Mouse (Mus musculus): ENCODE measurements around the gene Hint2. TPM values are rescaled to one million over a fixed set of nuclear protein-coding genes. Genes with fewer than 3 reads are reported as not detected.

The Hint2 gene
- total and polyA plus RNA-seq, 3 experiments, result 6.4 to 27.9 (median 17.8) TPM

- no peak overlapping the region for H3K4me2 ChIP-seq (ENCODE audit: insufficient read depth, low read depth, poor library complexity, severe bottlenecking)
- TF ChIP-seq JUND (conservative IDR thresholded peaks at IDR 0.05; ENCODE audit: low read depth, low read length) (no peak), ETS1 (conservative IDR thresholded peaks at IDR 0.05; ENCODE audit: low read depth, low read length) (no peak), TCF12 (IDR thresholded peaks at IDR 0.05; ENCODE audit: low read depth, low read length) (no peak), MYC (IDR thresholded peaks at IDR 0.05; ENCODE audit: low read depth, low read length) (no peak), MXI1 (IDR thresholded peaks at IDR 0.05; ENCODE audit: low read depth, low read length) (no peak), ZNF384 (IDR thresholded peaks at IDR 0.05; ENCODE audit: low read depth, low read length) (no peak), KAT2A (IDR thresholded peaks at IDR 0.05; ENCODE audit: insufficient replicate concordance, low read length) (no peak), SMC3 (IDR thresholded peaks at IDR 0.05; ENCODE audit: low read depth, low read length) (no peak), MAZ (IDR thresholded peaks at IDR 0.05; ENCODE audit: low read depth, low read length) (no peak), TBP (conservative IDR thresholded peaks at IDR 0.05; ENCODE audit: low read depth, low read length) (no peak), EP300 (IDR thresholded peaks at IDR 0.05; ENCODE audit: low read length) (no peak), NRF1 (IDR thresholded peaks at IDR 0.05; ENCODE audit: low read depth, low read length) (no peak), POLR2AphosphoS2 (IDR thresholded peaks at IDR 0.05; ENCODE audit: low read depth, low read length) (no peak), ELF1 (IDR thresholded peaks at IDR 0.05; ENCODE audit: low read depth, low read length) (no peak)
- H3K79me2 ChIP-seq (replicated peaks; ENCODE audit: control insufficient read depth, extremely low read depth, insufficient read depth, poor library complexity, severe bottlenecking), result no peaks in the 10 kb centered on the region
- no peak overlapping the region for H3K9ac ChIP-seq (ENCODE audit: insufficient read depth, low read depth)
- dilution Hi-C loops (cut with MboI; ENCODE audit: extremely low pct_ligation_motif_present, extremely low pct_unique_long_range_greater_than_20kb, low sequenced_read_pairs), result no loop called here
- no peak overlapping the region for H3K27ac ChIP-seq (ENCODE audit: insufficient read depth, low read depth)
- no peaks in the 10 kb centered on the region for H3K4me1 ChIP-seq (ENCODE audit: control insufficient read depth in 1 of 2, insufficient read depth in 2 of 2)
- no peaks in the 10 kb centered on the region for H3K36me3 ChIP-seq (replicated peaks in 1 of 2; ENCODE audit: control insufficient read depth in 1 of 2, insufficient read depth in 1 of 2, low read length in 1 of 2)
- H3K4me3 ChIP-seq (replicated peaks in 1 of 3; ENCODE audit: low read depth in 2 of 3, low read length in 2 of 3, poor library complexity in 1 of 3), result no peak overlapping the region
- in situ Hi-C loops (cut with MboI; ENCODE audit: low pct_ligation_motif_present, low pct_unique_long_range_greater_than_20kb, low sequenced_read_pairs), result no loop called here
- no peak for DNase-seq (ENCODE audit: extremely low read depth)
- peaks cover 93% of the 10 kb centered on the region for H3K27me3 ChIP-seq (replicated peaks)
- no peaks in the 10 kb centered on the region for H3K9me3 ChIP-seq (replicated peaks; ENCODE audit: low read length)
Observed at GRCm38 (mm10) chr4:43675608-43676007, 19.3 kb upstream of the Hint2 start.

GRCm38 (mm10) chr4:43674974-43675373, 18.7 kb upstream of the Hint2 start:
- in situ Hi-C loops (cut with MboI; ENCODE audit: low pct_ligation_motif_present, low pct_unique_long_range_greater_than_20kb, low sequenced_read_pairs), result no loop called here
- no peaks in the 10 kb centered on the region for H3K36me3 ChIP-seq (replicated peaks in 1 of 2; ENCODE audit: control insufficient read depth in 1 of 2, insufficient read depth in 1 of 2, low read length in 1 of 2)

More at GRCm38 (mm10) chr4:43674974-43675373, 18.7 kb upstream of the Hint2 start:
- no peak for DNase-seq (ENCODE audit: extremely low read depth)
- Histone ChIP-seq H3K4me2 (ENCODE audit: insufficient read depth, low read depth, poor library complexity, severe bottlenecking) (no peak overlapping the region), H3K4me1 (ENCODE audit: control insufficient read depth in 1 of 2, insufficient read depth in 2 of 2) (no peaks in the 10 kb centered on the region), H3K4me3 (replicated peaks in 1 of 3; ENCODE audit: low read depth in 2 of 3, low read length in 2 of 3, poor library complexity in 1 of 3) (no peak overlapping the region), H3K9ac (ENCODE audit: insufficient read depth, low read depth) (no peak overlapping the region), H3K27ac (ENCODE audit: insufficient read depth, low read depth) (no peak overlapping the region), H3K79me2 (replicated peaks; ENCODE audit: control insufficient read depth, extremely low read depth, insufficient read depth, poor library complexity, severe bottlenecking) (no peaks in the 10 kb centered on the region), H3K27me3 (replicated peaks) (peaks cover 94% of the 10 kb centered on the region), H3K9me3 (replicated peaks; ENCODE audit: low read length) (no peaks in the 10 kb centered on the region)
- dilution Hi-C loops (cut with MboI; ENCODE audit: extremely low pct_ligation_motif_present, extremely low pct_unique_long_range_greater_than_20kb, low sequenced_read_pairs), result no loop called here
- TF ChIP-seq USF2 (conservative IDR thresholded peaks at IDR 0.05; ENCODE audit: low read depth, low read length) (no peak), ZC3H11A (IDR thresholded peaks at IDR 0.05; ENCODE audit: low read depth, low read length) (no peak), NRF1 (IDR thresholded peaks at IDR 0.05; ENCODE audit: low read depth, low read length) (no peak), CHD1 (IDR thresholded peaks at IDR 0.05; ENCODE audit: low read depth, low read length) (no peak), CTCF (conservative IDR thresholded peaks at IDR 0.05 in 1 of 2, IDR thresholded peaks at IDR 0.05 in 1 of 2; ENCODE audit: low read depth in 2 of 2, low read length in 2 of 2) (no peak), RCOR1 (conservative IDR thresholded peaks at IDR 0.05; ENCODE audit: low read depth, low read length) (no peak), JUN (IDR thresholded peaks at IDR 0.05; ENCODE audit: insufficient read depth, low read depth, low read length) (no peak), TCF12 (IDR thresholded peaks at IDR 0.05; ENCODE audit: low read depth, low read length) (no peak), CHD2 (IDR thresholded peaks at IDR 0.05; ENCODE audit: low read length) (no peak), HCFC1 (IDR thresholded peaks at IDR 0.05; ENCODE audit: low read depth, low read length) (no peak)

Measured in CH12.LX (cell line).